Mouse (Mus musculus): ENCODE results near the gene Arv1.

- no peak for TF ChIP-seq POLR2A (IDR thresholded peaks at IDR 0.05; ENCODE audit: low read depth, low read length)
- TF ChIP-seq CTCF (conservative IDR thresholded peaks at IDR 0.05; ENCODE audit: insufficient read depth, insufficient read length, low read depth, low read length) = no peak
Observed at GRCm38 (mm10) chr8:124682218-124682617, 39.7 kb upstream of the Arv1 start.
